Mouse (Mus musculus): ENCODE data around the gene Il23r.

The Il23r gene

GRCm38 (mm10) chr6:67431808-67432207 is 59.8 kb downstream of the Il23r start:
- no peak for DNase-seq (ENCODE audit: low spot score in 2 of 2)

- DNase-seq (ENCODE audit: low spot score in 2 of 2) = no peak
Measured at GRCm38 (mm10) chr6:67421761-67422160, 69.9 kb downstream of the Il23r start.

- DNase-seq (ENCODE audit: low spot score in 2 of 2) = no peak
Measured at GRCm38 (mm10) chr6:67416557-67416956, 75.1 kb downstream of the Il23r start.

GRCm38 (mm10) chr6:67415276-67415675 is 76.4 kb downstream of the Il23r start:
- DNase-seq (ENCODE audit: low spot score in 2 of 2) = peak; percentile 19 to 40

- no peak for DNase-seq (ENCODE audit: low spot score in 2 of 2)
Measured at GRCm38 (mm10) chr6:67413378-67413777, 78.3 kb downstream of the Il23r start.

- no peak for DNase-seq (ENCODE audit: low spot score in 2 of 2)
Measured at GRCm38 (mm10) chr6:67405281-67405682, 86.4 kb downstream of the Il23r start.

GRCm38 (mm10) chr6:67399551-67399950 is 92.1 kb downstream of the Il23r start:
- peak; percentile 28 to 74 for DNase-seq (ENCODE audit: low spot score in 2 of 2)

- peak; percentile 80 to 91 for DNase-seq (ENCODE audit: low spot score in 2 of 2)
Measured at GRCm38 (mm10) chr6:67375982-67376391, 115.7 kb downstream of the Il23r start, which contains the start of gene Il12rb2. Gene Il12rb2 (minus strand): TSS chr6:67376188.

Data from natural killer cell, adult 2 months (primary cell).